ENCODE assay signal across 8 mouse cellular contexts in the genomic region with DNA sequence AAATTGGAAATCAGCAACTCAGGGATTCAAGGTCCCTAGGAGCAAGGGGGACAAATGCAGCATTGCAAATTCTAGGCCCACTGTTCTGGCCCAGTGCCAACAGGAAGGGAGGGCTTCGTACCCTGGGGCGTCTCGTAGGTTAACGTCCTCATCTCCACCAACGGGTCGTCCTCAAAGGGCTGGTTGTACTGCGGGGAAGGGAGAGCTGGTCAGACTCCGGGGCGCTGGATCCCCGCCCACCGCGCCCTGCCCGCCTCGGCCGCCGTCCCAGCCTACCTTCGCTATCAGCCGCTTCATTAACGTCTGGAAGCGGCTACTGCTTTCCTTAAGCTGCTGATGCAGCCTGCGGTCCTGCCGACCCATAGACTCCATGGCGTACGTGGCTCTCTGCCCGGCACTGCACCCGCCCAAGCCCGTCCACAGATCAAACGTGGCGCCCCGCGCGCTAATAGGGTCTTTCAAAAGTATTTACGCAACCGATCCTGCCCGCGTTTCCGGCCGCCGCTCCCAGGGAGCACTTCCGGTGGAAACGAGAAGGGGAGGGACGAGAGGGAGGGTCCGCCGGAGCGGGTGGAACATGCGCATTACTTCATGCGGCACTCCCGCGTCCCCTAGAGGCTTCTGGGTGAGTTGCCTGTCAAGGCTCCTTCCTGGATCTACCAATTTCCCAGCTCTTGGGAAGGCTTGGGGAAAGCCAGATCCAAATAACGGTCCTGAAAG. TPM values are rescaled to one million over a fixed set of nuclear protein-coding genes. Genes with fewer than 3 reads are reported as not detected.
A peak's percentile ranks its signal among the peaks of the same experiment; 100 is the strongest.
DNase-seq lines count a peak whose midpoint lies in the region; ATAC-seq and TF ChIP-seq lines count a peak whose summit lies in the region.

Gene Hjurp, minus strand, starts transcription at position 536 of the 720 bp plus-strand sequence.
Gene Trpm8, plus strand, starts transcription at position 564 of the 720 bp plus-strand sequence.

- H3K27me3 ChIP-seq in kidney, embryonic 14.5 days (ENCODE audit: control insufficient read depth, insufficient read depth, low read length), result no peaks in the 10 kb centered on the region
- no peaks in the 10 kb centered on the region for H3K27me3 ChIP-seq in limb, embryonic 15.5 days

- peak within 1 kb of the TSS; percentile 65 for H3K4me3 ChIP-seq in bone marrow macrophage, adult 2 months (ENCODE audit: insufficient read depth, low read length)
- H3K4me3 ChIP-seq in embryonic fibroblast, embryonic 13.5 days (ENCODE audit: insufficient read depth, low read length), result peak within 1 kb of the TSS; percentile 76
- H3K4me3 ChIP-seq in kidney, embryonic 14.5 days (ENCODE audit: low read length), result peak within 1 kb of the TSS; percentile 54
- H3K4me3 ChIP-seq in limb, embryonic 15.5 days, result peak within 1 kb of the TSS; percentile 45

- H3K9me3 ChIP-seq in kidney, embryonic 14.5 days (ENCODE audit: control insufficient read depth, low read length), result no peaks in the 10 kb centered on the region
- H3K9me3 ChIP-seq in limb, embryonic 15.5 days, result no peaks in the 10 kb centered on the region

- peak; percentile 97 for ATAC-seq in kidney, embryonic 14.5 days (ENCODE audit: low FRiP score, low TSS enrichment)
- peak; percentile 93 for ATAC-seq in limb, embryonic 15.5 days (ENCODE audit: insufficient number of reproducible peaks, low FRiP score, low TSS enrichment, low read depth)

- H3K27ac ChIP-seq in bone marrow macrophage, adult 2 months (ENCODE audit: insufficient read depth, low read depth, low read length), result peak within 1 kb of the TSS; percentile 45
- peak within 1 kb of the TSS; percentile 20 for H3K27ac ChIP-seq in embryonic fibroblast, embryonic 13.5 days (ENCODE audit: insufficient read depth, low read length)
- H3K27ac ChIP-seq in kidney, embryonic 14.5 days (ENCODE audit: low read depth, low read length), result peak within 1 kb of the TSS; percentile 73
- peak within 1 kb of the TSS; percentile 84 for H3K27ac ChIP-seq in limb, embryonic 15.5 days

- peak within 1 kb of the TSS; percentile 76 for H3K9ac ChIP-seq in kidney, embryonic 14.5 days (ENCODE audit: low read depth, low read length)
- H3K9ac ChIP-seq in limb, embryonic 15.5 days, result peak within 1 kb of the TSS; percentile 54

- DNase-seq in A20 (ENCODE audit: low read depth, low spot score), result peak; percentile 100
- DNase-seq in heart, adult 9 months (ENCODE audit: low spot score in 2 of 2), result peak; percentile 100
- DNase-seq in monocyte, adult 2 months (ENCODE audit: low read depth in 1 of 2, low spot score in 2 of 2), result peak; percentile 100
- DNase-seq in spleen, postnatal 36 days (ENCODE audit: low spot score in 2 of 2), result peak; percentile 100

- WGBS in kidney, embryonic 14.5 days, result 1% methylated on average over 50 of the region's 50 CpGs
- under 1% methylated on average over 50 of the region's 50 CpGs for WGBS in limb, embryonic 15.5 days

- H3K4me1 ChIP-seq in bone marrow macrophage, adult 2 months (ENCODE audit: control insufficient read depth, insufficient read depth, low read length), result peaks cover 17% of the 10 kb centered on the region
- H3K4me1 ChIP-seq in embryonic fibroblast, embryonic 13.5 days (ENCODE audit: control insufficient read depth, insufficient read depth, low read length), result peaks cover 8% of the 10 kb centered on the region
- H3K4me1 ChIP-seq in kidney, embryonic 14.5 days (ENCODE audit: control insufficient read depth, insufficient read depth, low read length), result peaks cover 18% of the 10 kb centered on the region
- H3K4me1 ChIP-seq in limb, embryonic 15.5 days, result peaks cover 25% of the 10 kb centered on the region

- H3K4me2 ChIP-seq in kidney, embryonic 14.5 days (replicated peaks; ENCODE audit: low read depth, low read length), result peak within 1 kb of the TSS; percentile 52
- peak within 1 kb of the TSS; percentile 54 for H3K4me2 ChIP-seq in limb, embryonic 15.5 days

- no peak for TF ChIP-seq CTCF in bone marrow macrophage, adult 2 months (IDR thresholded peaks at IDR 0.05; ENCODE audit: low read depth, low read length)
- no peak for TF ChIP-seq CTCF in embryonic fibroblast, embryonic 13.5 days (IDR thresholded peaks at IDR 0.05; ENCODE audit: borderline replicate concordance, insufficient read depth, low read length)

- TF ChIP-seq POLR2A in bone marrow macrophage, adult 2 months (IDR thresholded peaks at IDR 0.05; ENCODE audit: borderline replicate concordance, low read depth, low read length), result no peak
- TF ChIP-seq POLR2A in embryonic fibroblast, embryonic 13.5 days (IDR thresholded peaks at IDR 0.05; ENCODE audit: low read depth, low read length), result no peak

- H3K36me3 ChIP-seq in kidney, embryonic 14.5 days (ENCODE audit: control insufficient read depth, insufficient read depth, low read length), result peaks cover 38% of the 10 kb centered on the region
- peaks cover 35% of the 10 kb centered on the region for H3K36me3 ChIP-seq in limb, embryonic 15.5 days

RNA-seq across cellular contexts. Expression of gene Hjurp, which starts in this region (rescaled TPM):
- 69.1 and 71.0 TPM in 2 replicates for polyA plus RNA-seq in bone marrow macrophage, adult 2 months (2012; ENCODE audit: insufficient read depth, insufficient read length, missing spikeins)
- 106 and 122 TPM in 2 replicates for polyA plus RNA-seq in embryonic fibroblast, embryonic 13.5 days (2011; ENCODE audit: insufficient read length, low read depth, missing spikeins)
- 98.2 and 175 TPM in 2 replicates for polyA plus RNA-seq in kidney, embryonic 14.5 days (2014; fragmentation: Nextera tagmentation; extraction: Ambion mirVana)
- polyA plus RNA-seq in limb, embryonic 15.5 days (2015; fragmentation: Nextera tagmentation; extraction: Ambion mirVana), result 161 and 168 TPM in 2 replicates

RNA-seq across cellular contexts. Expression of gene Trpm8, which starts in this region (rescaled TPM):
- not detected in 2 replicates for polyA plus RNA-seq in bone marrow macrophage, adult 2 months (2012; ENCODE audit: insufficient read depth, insufficient read length, missing spikeins)
- not detected in 2 replicates for polyA plus RNA-seq in embryonic fibroblast, embryonic 13.5 days (2011; ENCODE audit: insufficient read length, low read depth, missing spikeins)
- polyA plus RNA-seq in kidney, embryonic 14.5 days (2014; fragmentation: Nextera tagmentation; extraction: Ambion mirVana), result not detected in 2 replicates
- not detected in 2 replicates for polyA plus RNA-seq in limb, embryonic 15.5 days (2015; fragmentation: Nextera tagmentation; extraction: Ambion mirVana)

Comparison
In these comparisons a context has a peak if more than half of its experiments do, and no peak if none do; other contexts are left out.
1. Peak in every context shown above with its lines: DNase-seq, ATAC-seq, H3K4me3 ChIP-seq and H3K27ac ChIP-seq.
2. H3K27ac ChIP-seq: peak in every context shown above with its lines; median percentile 84 in limb, embryonic 15.5 days; 73 in kidney, embryonic 14.5 days; 45 in bone marrow macrophage, adult 2 months; 20 in embryonic fibroblast, embryonic 13.5 days.